Mouse (Mus musculus) embryo, embryonic 10 days (tissue): Measurements from ENCODE around the gene Henmt1.

Experiments used
- DNase-seq: peaks from one replicate; pipeline ENCODE4 v3.0.0-alpha.2; 2015; ENCODE audit warnings: low spot score

Henmt1 gene

GRCm38 (mm10) chr3:108997762-108998161 lies 58.1 kb downstream of the Henmt1 start:
- DNase-seq, result no peak

GRCm38 (mm10) chr3:108999173-108999572 lies 59.5 kb downstream of the Henmt1 start:
- DNase-seq, result no peak

- DNase-seq, result no peak
Observed at GRCm38 (mm10) chr3:109005777-109006176, 66.1 kb downstream of the Henmt1 start.

- no peak for DNase-seq
Observed at GRCm38 (mm10) chr3:109008180-109008579, 68.5 kb downstream of the Henmt1 start.
